Mouse (Mus musculus) layer of hippocampus, postnatal 36 days (tissue): ENCODE results near the gene Tas2r135. TPM values are rescaled to one million over a fixed set of nuclear protein-coding genes. Genes with fewer than 3 reads are reported as not detected.

ENCODE experiments used
- DNase-seq, 2 experiments: peaks; one replicate each; pipeline ENCODE4 v3.0.0; 2022
- total RNA-seq, 2 experiments: library from RNA; stranded (reverse); gene quantifications; 2 replicates each; pipeline ENCODE4 v1.2.3; 2021

Tas2r135 gene
- total RNA-seq, 2 experiments from 2014 or later = not detected

GRCm38 (mm10) chr6:42374701-42375100 lies 30.5 kb upstream of the Tas2r135 start:
- DNase-seq = no peak

- DNase-seq = no peak
These were observed 30.1 kb upstream of the Tas2r135 start for GRCm38 (mm10) chr6:42375131-42375530.

DNA sequence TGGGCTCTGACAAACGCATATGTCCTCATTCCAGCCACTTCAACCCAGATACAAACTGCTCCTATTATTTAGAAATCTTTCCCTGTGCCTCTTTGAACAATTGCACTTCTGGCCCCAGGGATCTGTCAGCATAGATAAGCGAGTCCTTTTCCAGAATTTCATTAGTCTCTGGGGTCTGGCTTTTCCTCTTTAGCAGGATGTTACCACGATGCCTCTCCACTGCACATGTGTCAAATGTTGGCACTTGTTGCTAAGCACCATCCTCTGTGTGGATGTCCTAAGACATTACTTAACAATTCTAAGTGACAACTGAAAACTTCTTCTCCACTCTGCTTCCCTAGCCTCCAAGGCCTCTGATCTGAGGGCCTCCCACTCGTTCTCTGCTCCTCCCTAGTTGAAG lies 29.2 kb upstream of the Tas2r135 start:
- DNase-seq = no peak

- no peak for DNase-seq
These were observed 28.7 kb upstream of the Tas2r135 start for GRCm38 (mm10) chr6:42376504-42377019.

GRCm38 (mm10) chr6:42377280-42377679 lies 28.0 kb upstream of the Tas2r135 start:
- no peak for DNase-seq

DNA sequence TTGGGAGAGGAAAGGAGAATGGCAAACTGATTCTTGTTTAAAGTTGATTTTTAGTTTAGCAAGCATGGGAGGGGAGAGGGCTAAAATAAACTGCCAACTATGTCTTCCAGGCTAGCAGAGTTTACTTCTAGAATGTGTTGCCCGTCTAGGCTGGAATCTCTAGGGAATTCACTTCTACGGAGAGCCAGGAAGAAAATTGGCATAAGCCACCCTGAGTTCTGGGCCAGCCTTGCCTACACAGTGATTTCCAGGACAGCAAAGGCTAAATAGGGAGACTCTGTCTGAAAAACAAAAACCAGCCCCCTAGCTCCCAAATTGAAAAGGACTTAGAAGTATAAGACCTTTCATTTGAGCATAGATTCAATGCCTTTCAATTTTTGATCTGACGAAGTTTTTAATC lies 25.7 kb upstream of the Tas2r135 start:
- no peak for DNase-seq

DNA sequence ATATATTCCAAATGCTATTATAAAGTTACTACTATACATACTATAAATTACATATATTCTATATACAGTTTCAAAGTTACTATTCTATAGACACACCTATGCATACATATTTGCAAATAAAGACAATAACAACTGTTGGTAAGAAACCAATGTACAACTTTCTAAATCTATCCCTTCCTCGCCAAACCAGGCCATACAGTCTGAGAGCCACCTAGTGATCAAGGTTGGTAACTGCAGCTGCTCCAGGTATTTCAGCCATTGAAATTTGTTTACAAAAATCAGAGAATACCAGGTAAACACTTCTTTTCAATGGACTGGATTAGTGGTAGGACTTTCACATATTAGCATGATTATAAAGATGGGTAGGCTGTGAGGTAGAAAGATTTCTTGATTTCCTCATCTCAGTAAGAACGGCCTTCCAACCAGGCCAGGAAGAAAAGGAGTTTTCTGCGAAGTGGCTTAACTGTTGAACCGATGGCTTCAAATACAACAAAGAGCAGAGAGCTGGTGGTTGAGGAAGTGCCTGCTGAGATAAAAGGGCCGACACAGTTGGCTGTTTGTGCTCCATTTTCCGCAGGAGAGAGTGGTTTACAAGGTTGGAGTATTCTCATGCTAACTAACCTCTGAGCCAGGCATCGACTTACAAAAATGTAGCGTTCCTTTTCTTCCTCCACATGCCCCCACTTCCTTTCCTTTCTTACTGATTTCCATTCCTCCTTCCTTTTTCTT lies 24.7 kb upstream of the Tas2r135 start:
- no peak for DNase-seq

- no peak for DNase-seq
These were observed 24.0 kb upstream of the Tas2r135 start for GRCm38 (mm10) chr6:42381221-42381620.

DNA sequence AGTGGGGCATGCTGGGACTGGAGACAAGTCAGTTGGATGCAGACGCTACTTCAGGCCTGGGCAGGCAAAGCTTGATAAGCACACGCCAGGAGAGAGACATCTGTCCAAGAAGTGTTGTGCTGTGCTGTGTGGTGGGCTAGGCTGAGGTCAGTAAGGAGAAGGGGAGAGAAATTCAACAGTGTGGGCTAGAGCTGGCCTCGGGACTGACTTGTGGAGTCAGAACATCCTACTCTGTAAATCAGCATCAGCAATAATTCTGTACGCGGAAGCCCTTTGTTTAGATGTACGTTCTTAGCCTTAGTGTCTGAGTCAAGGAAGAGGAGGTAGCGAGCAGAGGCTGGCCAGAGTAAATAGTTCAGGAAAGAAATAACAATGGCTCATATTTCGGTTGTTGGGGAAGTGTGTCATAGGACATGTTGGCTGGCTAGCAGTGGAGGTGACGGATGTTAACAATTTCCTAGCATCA lies 23.3 kb upstream of the Tas2r135 start:
- DNase-seq = no peak

DNA sequence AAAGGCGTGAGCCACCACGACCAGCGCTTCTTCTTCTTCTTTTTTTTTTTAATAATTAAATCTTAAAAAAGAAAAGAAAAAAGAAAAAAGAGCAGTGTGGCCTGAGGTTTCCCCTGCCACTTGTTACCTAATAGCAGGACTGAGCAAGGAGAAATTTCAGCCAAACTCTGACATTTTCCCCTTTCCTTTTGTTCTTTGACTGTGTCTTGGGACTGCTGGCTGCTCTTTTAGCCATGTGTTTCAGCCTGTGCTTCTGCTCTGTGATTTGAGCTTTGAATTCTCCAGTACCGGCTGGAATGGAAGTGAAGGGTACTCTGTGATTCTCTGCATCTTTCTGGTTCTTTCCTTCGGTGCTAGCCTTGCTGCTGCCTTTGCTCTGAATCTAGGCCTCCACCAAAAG lies 21.9 kb upstream of the Tas2r135 start:
- DNase-seq = no peak

DNA sequence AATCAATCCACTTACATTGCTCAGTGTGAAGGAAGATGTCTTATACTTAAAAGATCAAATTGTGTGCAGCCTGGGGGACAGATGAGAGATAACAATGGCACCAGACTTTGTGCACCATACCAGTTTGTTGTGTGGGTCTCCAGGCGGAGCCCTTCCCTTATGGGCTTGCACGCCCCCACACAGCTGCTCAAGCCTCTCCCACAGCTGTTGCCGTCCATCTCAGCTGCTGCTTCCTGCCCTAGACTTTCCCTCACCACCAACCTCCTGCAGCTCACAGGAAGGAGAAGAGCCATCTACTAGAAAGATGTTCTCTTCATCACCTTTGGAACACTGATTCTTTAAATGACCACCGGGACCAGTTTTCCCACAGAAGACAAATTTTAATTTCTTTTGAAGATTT lies 19.6 kb upstream of the Tas2r135 start:
- no peak for DNase-seq

DNA sequence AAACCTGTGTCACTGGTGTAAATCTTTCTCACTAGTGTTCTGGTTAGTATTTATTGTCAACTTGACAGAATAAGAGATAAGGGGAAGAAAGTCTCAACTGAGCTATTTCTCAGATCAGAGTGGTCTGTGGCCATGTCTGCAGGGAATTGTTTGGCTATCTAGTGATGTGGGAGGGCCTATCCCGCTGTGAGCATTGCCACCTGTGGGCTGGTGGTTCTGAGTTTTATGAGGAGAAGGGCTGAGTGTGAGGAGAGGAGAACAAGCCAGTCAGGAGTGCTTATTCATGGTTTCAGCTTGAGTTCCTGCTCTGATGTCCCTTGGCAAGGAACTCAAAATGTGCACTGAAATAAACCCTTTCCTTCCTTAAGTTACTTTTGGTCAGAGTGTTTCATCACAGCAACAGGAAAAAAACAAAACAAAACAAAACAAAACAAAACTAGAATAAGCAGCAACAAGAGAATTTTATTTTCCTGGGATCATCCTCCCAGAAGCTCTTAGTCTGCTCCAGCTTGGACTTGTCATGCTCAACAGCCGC lies 13.4 kb upstream of the Tas2r135 start:
- DNase-seq = no peak

DNA sequence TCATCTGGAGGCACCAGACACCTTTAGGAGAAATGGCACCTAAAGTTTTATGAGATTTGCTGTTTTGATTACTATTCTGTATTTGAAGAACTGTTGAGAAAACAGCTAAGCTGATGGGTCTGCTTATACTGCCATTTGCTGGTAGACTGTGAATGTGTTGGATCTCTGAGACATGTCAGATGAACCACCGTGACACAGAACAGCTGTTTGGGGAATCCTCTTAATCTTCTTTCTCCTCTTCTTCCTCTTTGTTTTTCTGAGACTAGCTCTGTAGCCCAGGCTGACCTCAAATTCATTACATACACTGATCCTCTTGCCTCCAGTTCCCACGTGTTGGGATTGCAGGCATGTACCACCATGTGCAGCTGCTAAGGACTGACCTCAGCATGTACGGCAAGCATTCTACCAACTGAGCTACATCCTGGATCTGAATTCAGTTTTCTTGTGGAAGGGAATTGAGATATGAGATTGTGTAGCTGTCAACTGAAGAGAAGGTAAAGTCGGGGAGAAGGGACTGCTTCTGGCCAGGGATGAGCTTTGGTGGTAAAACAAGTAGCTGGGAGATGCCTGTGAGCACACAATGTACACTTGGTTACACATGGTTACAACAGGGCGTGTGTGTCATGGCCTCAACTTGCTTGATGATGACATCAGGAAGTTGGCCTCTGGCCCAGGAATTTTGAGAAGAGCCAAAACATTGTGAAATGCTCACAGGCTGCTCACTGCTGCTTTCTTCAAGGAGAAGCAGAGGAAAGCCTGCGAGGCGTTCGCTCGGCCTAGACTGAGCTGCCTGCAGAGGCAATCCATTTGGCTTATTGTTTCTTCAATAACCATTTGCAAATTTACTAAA lies 9.0 kb upstream of the Tas2r135 start:
- DNase-seq = peak in 1 of 2 experiments; percentile 19

DNA sequence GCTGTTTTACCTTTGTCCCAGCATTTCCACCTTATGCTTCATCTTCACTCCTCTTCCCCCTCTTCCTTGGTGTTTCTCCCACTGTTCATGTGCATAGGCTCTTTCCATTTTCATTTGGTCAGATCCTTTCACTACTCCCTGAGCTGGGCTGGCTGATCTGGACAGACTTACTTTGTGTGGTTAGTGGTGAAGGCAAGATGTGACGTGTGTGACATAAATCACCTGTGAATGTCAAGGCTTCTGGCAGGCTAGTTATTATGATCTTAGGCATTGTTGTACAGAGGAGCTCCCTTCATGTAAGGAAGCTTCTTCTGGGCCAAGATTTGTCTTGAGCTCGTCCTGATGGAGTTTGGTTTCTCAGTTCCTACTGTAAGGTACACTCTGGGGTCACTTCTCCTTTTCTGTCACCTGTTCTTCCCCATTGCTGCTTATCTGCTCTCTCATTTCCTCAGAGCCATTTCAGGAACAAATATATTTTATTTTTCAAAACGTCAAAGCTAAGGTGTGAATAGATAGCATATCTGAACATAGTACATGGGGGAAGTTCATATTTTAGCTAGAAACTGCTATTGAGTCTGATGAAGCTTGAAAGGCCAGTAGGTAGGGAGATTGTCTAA lies 8.1 kb upstream of the Tas2r135 start:
- no peak for DNase-seq

- DNase-seq = no peak
These were observed 6.9 kb upstream of the Tas2r135 start for GRCm38 (mm10) chr6:42398285-42398684.

- DNase-seq = no peak
These were observed 6.2 kb upstream of the Tas2r135 start for GRCm38 (mm10) chr6:42398998-42399397.

GRCm38 (mm10) chr6:42399938-42400337 lies 5.3 kb upstream of the Tas2r135 start, which contains the start of gene Tas2r143:
Tas2r143 (plus strand) TSS chr6:42400238.
- DNase-seq = no peak

- no peak for DNase-seq
These were observed 14.2 kb downstream of the Tas2r135 start for GRCm38 (mm10) chr6:42419443-42419842.

DNA sequence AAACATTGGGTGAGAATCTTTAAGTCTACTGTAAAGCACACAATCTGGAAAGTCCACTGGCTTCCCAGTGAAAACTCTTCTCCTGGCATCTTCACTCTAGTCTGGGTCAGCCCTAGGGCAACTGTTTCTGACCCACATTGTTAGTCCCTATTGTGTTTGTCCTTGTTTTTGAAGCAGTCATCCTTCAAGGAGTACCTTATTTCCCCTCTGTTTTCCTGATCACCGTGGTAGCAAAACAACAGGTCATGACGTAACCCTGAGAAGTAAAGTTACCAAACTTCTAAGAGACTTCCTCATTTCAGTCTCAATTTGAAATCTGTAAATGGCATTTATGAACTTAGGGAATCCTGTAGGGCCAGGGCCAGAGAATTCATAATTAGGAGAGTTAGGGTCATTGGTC lies 16.2 kb downstream of the Tas2r135 start:
- DNase-seq = no peak

DNA sequence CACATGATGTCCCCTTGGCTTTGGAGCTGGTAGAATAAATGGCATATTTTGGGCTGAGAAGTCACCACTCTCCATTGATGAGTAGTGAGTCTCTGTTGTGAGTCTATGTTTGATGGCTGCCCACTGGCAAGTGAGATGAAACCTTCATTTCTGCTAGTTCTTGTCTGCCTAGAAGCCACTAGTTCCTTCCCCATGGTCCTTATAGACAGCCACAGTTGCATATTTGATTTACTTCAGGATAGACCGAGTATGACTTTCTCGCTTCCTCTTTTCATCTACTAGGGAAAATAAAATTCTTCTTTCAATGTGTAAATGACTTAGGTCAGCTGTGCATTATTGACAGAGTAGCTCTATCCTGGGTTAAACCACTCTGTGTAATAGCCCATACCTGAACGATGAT lies 19.2 kb downstream of the Tas2r135 start:
- DNase-seq = no peak

DNA sequence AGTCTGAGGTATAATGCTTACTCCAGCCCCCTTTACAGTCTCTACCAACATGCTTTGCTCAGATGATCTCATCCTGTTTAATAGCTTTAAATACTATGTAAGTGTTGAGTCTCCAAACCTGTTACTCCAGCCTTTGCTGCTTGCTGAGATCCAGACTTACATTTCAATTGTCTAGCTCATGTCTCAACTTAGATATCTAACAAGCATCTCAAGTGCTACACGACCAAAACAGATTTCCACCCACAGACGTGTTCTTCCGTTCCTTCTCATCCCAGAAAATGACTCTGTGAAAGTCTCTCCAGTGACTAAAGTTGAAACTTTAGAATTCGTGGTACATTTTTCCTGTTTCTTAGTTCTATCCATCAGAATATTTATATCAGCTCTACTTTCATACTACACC lies 21.1 kb downstream of the Tas2r135 start:
- DNase-seq = no peak

DNA sequence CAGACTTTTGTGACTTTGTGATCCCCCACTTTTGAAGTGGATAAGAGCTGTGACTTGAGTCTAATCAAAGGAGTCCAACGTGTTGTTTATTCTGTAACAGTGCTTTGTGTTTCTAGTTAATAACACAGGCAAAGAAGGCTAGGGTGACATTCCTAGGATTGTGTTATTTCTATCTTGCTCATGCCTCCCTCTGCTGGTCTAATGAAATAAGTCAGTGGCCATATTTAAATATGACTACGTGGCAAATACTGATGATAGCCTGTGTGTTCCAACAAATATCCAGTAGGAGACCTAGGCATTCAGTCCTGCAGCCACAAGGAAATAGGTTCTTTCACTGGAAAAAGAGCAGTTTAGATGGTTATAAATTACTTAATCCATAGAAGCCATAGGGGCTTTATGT lies 28.3 kb downstream of the Tas2r135 start:
- DNase-seq = no peak

DNA sequence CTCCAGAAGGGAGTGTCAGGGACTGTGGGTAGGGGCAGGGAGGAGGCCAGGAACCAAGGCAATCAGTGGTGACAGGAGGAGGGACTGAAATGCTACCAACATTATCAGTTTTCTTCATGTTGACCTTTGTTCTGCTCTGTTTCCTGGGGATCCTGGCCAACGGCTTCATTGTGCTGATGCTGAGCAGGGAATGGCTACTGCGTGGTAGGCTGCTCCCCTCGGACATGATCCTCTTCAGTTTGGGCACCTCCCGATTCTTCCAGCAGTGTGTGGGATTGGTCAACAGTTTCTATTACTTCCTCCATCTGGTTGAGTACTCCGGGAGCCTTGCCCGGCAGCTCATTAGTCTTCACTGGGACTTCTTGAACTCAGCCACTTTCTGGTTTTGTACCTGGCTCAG lies 29.2 kb downstream of the Tas2r135 start, which contains the start of gene Tas2r126:
Gene Tas2r126 (plus strand): TSS at position 90 of the 400 bp plus-strand sequence.
- no peak for DNase-seq
